Mouse (Mus musculus) liver, embryonic 11.5 days (tissue): ENCODE measurements at regions not wholly inside any gene's neighbourhood (a gene's known extent, or its start where the extent isn't known, plus 50 kb on each side); places are given as distances from the start of the nearest gene placed in this dataset.

ENCODE experiments used
- ATAC-seq: fragments of 200-750 bp; cut with Nextera tagmentation; replicated peaks from 2 replicates; pipeline ENCODE4 v1.8.0; 2017; ENCODE audit warnings: moderate number of reproducible peaks, mild to moderate bottlenecking, moderate TSS enrichment, moderate library complexity; ENCODE audit not compliant: low FRiP score
- DNase-seq: peaks from one replicate; pipeline ENCODE4 v3.0.0-alpha.2; 2017; ENCODE audit warnings: low spot score
- H3K27ac ChIP-seq: fragments of 300-500 bp; sonication (generic); 2 replicates; pipeline ENCODE4 v1.5.1; 2014; ENCODE audit warnings: mild to moderate bottlenecking, low read depth, low read length, control low read depth
- H3K27me3 ChIP-seq: fragments of 300-500 bp; sonication (generic); replicated peaks from 2 replicates; pipeline ENCODE4 v1.6.1; 2014; ENCODE audit warnings: low read length, mixed read lengths; ENCODE audit not compliant: control insufficient read depth, insufficient read depth
- H3K36me3 ChIP-seq: fragments of 300-500 bp; sonication (generic); 2 replicates; pipeline ENCODE4 v1.6.1; 2014; ENCODE audit warnings: mild to moderate bottlenecking, low read length, moderate library complexity, mixed read lengths; ENCODE audit not compliant: control insufficient read depth, insufficient read depth
- H3K4me1 ChIP-seq: fragments of 300-500 bp; sonication (generic); replicated peaks from 2 replicates; pipeline ENCODE4 v1.6.1; 2014; ENCODE audit warnings: low read length, mixed read lengths; ENCODE audit not compliant: control insufficient read depth, insufficient read depth
- H3K4me2 ChIP-seq: fragments of 300-500 bp; sonication (generic); 2 replicates; pipeline ENCODE4 v1.6.1; 2014; ENCODE audit warnings: mild to moderate bottlenecking, control low read depth, moderate library complexity
- H3K4me3 ChIP-seq: fragments of 300-500 bp; sonication (generic); 2 replicates; pipeline ENCODE4 v1.5.1; 2014; ENCODE audit warnings: low read depth, low read length, control low read depth
- H3K9ac ChIP-seq: fragments of 300-500 bp; sonication (generic); 2 replicates; pipeline ENCODE4 v1.6.1; 2014; ENCODE audit warnings: low read depth, low read length, control low read depth
- H3K9me3 ChIP-seq: fragments of 300-500 bp; sonication (generic); 2 replicates; pipeline ENCODE4 v1.6.1; 2016; ENCODE audit warnings: low read length, inconsistent platforms, mixed read lengths; ENCODE audit not compliant: control insufficient read depth
- WGBS: fragments of 180-500 bp; shearing (Covaris S2); extraction: QIAGEN DNeasy Blood & Tissue Kit; methylation state at CpG from one replicate; pipeline ENCODE4 v1.1.7; 2014; 5-methylcytosine and 5-hydroxymethylcytosine counted together

DNA sequence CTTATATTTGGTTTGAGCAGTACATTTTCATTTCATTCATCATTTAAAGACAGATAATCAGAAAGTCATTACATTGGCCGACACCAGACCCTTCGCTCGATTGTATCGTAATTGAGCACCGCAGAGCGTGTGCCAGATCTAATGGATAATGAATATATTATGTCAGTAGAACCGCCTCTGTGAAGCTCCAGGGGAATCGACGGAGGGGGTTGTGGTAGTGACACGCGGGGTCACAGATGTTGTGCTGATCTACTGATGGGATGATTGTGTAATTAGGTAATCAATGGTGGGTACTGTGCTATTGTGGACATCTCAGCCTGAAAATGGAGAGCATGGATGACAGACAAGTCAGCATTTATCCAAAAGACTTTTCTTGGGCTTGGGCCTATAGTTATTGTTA is 414.3 kb upstream of the Tenm2 start:
- Histone ChIP-seq H3K4me1 (no peaks in the 10 kb centered on the region), H3K9me3 (no peaks in the 10 kb centered on the region), H3K27me3 (no peaks in the 10 kb centered on the region), H3K36me3 (no peaks in the 10 kb centered on the region), H3K27ac (no peak overlapping the region), H3K4me3 (no peak overlapping the region), H3K9ac (no peak overlapping the region), H3K4me2 (no peak overlapping the region)
- WGBS = 86% methylated on average over 11 of the region's 11 CpGs
- DNase-seq = no peak
- no peak for ATAC-seq

DNA sequence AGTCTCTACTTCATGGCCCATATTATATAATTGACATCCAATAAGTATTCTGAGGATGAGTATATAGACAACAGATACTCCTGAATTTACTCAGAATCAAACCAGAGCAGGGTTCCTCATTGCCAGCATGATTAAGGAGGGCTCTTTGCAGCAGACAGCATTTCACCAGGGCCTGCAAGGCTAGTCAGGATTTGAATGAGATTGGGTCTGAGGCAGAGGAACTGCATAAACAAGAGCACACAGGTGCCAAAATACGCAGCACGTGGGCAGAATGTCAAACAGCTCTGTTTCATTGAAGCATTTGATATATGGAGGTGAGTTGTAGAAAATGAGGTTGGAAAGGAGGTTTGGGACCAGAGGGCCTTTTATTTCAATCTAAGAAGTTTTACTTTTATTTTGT is 387.5 kb upstream of the Tenm2 start:
- Histone ChIP-seq H3K4me3 (no peak overlapping the region), H3K27ac (no peak overlapping the region), H3K9me3 (no peaks in the 10 kb centered on the region), H3K36me3 (no peaks in the 10 kb centered on the region), H3K4me2 (no peak overlapping the region), H3K4me1 (no peaks in the 10 kb centered on the region), H3K27me3 (no peaks in the 10 kb centered on the region), H3K9ac (no peak overlapping the region)
- ATAC-seq (no peak), DNase-seq (no peak)
- WGBS = 78% methylated on average over 2 of the region's 2 CpGs

DNA sequence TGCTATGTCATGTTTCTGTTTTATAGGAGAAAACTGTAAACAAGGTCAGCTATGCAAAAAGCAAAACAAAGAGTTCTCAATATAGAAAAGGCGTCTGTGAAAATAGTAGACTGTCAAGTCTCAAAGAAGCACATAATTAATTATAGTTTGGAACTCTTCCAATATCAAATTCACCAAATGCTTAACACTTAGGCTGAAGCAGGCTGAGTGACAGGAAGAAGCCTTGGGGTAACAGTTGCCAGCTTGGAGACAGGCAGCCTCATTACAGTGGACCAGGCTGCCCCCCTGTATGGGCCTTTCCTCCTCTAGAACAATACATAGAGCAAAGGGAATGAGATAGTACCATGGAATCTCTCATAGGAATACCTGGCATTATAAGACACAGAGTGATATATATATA is 364.8 kb upstream of the Tenm2 start:
- DNase-seq (no peak), ATAC-seq (no peak)
- Histone ChIP-seq H3K9ac (no peak overlapping the region), H3K27ac (no peak overlapping the region), H3K9me3 (no peaks in the 10 kb centered on the region), H3K4me3 (no peak overlapping the region), H3K36me3 (no peaks in the 10 kb centered on the region), H3K4me1 (no peaks in the 10 kb centered on the region), H3K27me3 (no peaks in the 10 kb centered on the region), H3K4me2 (no peak overlapping the region)
- 67% methylated on average over 1 of the region's 1 CpGs for WGBS

DNA sequence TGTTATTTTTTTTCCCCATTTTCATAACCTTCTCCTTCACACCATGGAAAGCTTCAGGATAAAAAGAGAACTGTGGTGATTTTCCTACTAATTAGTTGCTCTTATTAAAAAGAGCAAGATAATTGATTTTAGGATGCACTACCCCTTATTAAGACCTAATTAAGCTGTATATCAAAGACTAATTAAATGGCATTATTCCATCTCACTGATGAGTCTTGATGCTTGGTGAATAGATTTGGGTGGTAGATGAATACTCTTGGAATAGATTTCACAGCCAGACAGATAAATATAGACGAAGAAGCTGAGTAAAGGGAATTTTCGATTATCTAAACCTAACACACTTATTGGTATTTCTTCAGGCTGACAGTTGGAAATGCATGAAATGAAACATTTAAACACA is 346.5 kb upstream of the Tenm2 start:
- Histone ChIP-seq H3K9ac (no peak overlapping the region), H3K27ac (no peak overlapping the region), H3K9me3 (no peaks in the 10 kb centered on the region), H3K4me1 (no peaks in the 10 kb centered on the region), H3K4me3 (no peak overlapping the region), H3K36me3 (no peaks in the 10 kb centered on the region), H3K27me3 (no peaks in the 10 kb centered on the region), H3K4me2 (no peak overlapping the region)
- DNase-seq (no peak), ATAC-seq (no peak)
- WGBS = 76% methylated on average over 2 of the region's 2 CpGs

DNA sequence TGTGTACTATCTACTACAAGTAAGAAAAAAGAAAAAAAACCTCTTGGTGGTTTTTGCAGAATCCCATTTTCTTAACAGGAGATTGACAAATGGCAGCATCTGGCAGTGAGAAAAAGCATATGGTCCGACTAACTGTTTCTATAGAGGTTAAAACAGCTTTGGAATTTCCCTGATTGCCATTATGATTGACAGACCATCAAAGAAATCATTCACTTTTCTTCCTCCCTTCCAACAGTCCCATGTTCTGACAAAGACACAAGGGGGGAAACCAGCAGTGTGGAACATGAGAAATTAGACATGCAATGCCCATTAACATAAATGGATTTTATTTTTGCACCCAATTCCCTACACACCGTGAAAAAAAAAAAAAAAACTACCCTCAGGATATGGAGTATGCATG is 297.9 kb upstream of the Tenm2 start:
- H3K4me1 ChIP-seq = no peaks in the 10 kb centered on the region
- no peak overlapping the region for H3K4me2 ChIP-seq
- WGBS = 59% methylated on average over 2 of the region's 2 CpGs
- H3K27me3 ChIP-seq = no peaks in the 10 kb centered on the region
- no peak overlapping the region for H3K9ac ChIP-seq
- no peaks in the 10 kb centered on the region for H3K9me3 ChIP-seq
- H3K36me3 ChIP-seq = no peaks in the 10 kb centered on the region
- ATAC-seq = no peak
- H3K27ac ChIP-seq = no peak overlapping the region
- no peak for DNase-seq
- no peak overlapping the region for H3K4me3 ChIP-seq

DNA sequence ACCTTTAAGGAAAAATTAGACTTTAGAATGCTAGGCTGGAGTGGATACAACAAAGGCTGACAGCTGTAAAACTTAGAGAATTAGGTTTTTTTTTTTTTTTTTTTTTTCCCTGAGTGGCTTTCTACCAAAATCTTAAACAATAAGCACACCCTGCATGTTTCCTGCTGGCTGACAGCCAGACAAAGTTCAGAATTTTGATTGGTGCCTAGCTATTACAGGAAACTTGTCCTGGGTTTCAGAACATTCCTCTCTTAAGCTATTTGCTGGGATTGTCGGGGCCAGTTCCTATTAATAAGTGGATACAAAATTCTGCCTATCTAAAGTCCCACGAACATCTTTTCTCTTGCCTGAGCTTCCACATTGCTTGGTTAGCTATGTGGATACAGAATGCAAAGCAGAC is 296.7 kb upstream of the Tenm2 start:
- Histone ChIP-seq H3K9ac (no peak overlapping the region), H3K4me2 (no peak overlapping the region), H3K4me1 (no peaks in the 10 kb centered on the region), H3K27me3 (no peaks in the 10 kb centered on the region), H3K4me3 (no peak overlapping the region), H3K9me3 (no peaks in the 10 kb centered on the region), H3K27ac (no peak overlapping the region), H3K36me3 (no peaks in the 10 kb centered on the region)
- ATAC-seq = no peak
- no peak for DNase-seq
- WGBS = 45% methylated on average over 2 of the region's 2 CpGs

DNA sequence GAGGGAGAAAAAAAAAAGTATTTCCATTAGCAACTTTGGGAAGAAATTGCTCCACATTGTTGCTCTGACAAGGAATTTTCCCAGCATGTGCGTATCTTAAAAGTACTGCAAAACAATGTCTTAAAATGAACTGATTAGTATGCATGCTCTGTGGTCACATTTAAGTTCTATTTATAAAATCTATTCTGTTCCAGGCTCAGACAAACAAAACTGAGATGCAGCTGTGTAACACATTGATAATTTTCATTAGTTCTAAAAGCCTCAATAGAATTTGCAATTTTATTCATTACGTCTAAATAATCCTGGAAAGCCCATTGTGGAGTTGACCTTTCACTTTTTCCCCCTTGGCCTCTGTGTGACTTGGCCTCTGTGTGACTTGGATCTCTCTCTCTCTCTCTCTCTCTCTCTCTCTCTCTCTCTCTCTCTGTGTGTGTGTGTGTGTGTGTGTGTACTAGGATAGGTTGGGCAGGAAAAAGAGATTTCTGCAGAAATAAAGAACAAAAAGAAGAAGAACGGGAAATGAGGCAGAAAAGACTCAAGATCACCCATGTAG is 262.8 kb upstream of the Tenm2 start:
- Histone ChIP-seq H3K4me2 (no peak overlapping the region), H3K4me1 (no peaks in the 10 kb centered on the region), H3K27ac (no peak overlapping the region), H3K27me3 (no peaks in the 10 kb centered on the region), H3K36me3 (no peaks in the 10 kb centered on the region), H3K4me3 (no peak overlapping the region), H3K9me3 (no peaks in the 10 kb centered on the region), H3K9ac (no peak overlapping the region)
- no peak for DNase-seq
- 74% methylated on average over 3 of the region's 3 CpGs for WGBS
- no peak for ATAC-seq

DNA sequence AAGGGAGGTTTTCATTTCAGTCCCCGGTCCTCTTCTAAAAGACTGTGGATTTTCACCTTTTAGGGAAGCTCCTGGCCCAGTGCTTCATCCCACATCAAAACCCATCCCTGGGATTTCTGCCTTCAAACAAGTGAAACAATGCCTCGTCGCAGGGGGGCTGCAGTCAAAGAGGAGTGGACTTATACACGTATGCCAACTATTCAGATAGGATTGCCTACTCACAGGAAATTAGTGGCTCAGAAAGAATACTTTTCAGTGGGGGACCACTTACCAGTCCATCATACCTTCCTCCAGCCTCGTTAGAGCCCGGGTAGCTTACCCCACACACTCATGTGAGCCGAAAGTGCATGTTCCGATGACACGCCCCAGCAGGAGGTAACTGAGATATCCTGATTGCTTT is 262.1 kb upstream of the Tenm2 start:
- H3K9ac ChIP-seq = no peak overlapping the region
- no peak overlapping the region for H3K27ac ChIP-seq
- 69% methylated on average over 9 of the region's 9 CpGs for WGBS
- no peaks in the 10 kb centered on the region for H3K36me3 ChIP-seq
- H3K27me3 ChIP-seq = no peaks in the 10 kb centered on the region
- no peaks in the 10 kb centered on the region for H3K4me1 ChIP-seq
- no peak overlapping the region for H3K4me2 ChIP-seq
- DNase-seq (no peak), ATAC-seq (no peak)
- no peaks in the 10 kb centered on the region for H3K9me3 ChIP-seq
- no peak overlapping the region for H3K4me3 ChIP-seq

DNA sequence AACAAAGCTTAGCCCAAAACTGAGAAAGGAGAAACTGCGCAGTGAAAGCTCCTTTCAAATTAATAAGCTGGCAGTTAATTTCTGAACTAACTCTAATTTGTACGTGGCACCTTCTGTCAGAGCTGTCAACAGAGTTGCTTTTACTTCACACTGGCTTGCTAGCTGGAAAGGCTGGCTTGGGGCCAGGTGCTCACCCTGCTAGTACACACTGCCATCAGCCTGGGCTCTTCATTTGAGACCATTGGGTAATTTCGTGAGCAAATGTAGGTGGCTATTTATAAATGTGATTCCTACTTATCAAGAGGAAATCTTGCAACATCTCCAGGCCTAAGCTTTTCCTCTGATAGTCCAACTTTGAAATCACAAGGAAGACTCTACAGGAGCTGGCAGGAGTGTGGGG is 244.5 kb upstream of the Tenm2 start:
- 79% methylated on average over 3 of the region's 3 CpGs for WGBS
- Histone ChIP-seq H3K9ac (no peak overlapping the region), H3K4me3 (no peak overlapping the region), H3K4me1 (no peaks in the 10 kb centered on the region), H3K36me3 (no peaks in the 10 kb centered on the region), H3K4me2 (no peak overlapping the region), H3K27ac (no peak overlapping the region), H3K9me3 (no peaks in the 10 kb centered on the region), H3K27me3 (no peaks in the 10 kb centered on the region)
- ATAC-seq (no peak), DNase-seq (no peak)
